Mouse (Mus musculus) testis, postnatal 10 days (tissue): ENCODE measurements around the gene Hic1.

Source experiments
- DNase-seq: peaks from one replicate; pipeline ENCODE4 v3.0.0; 2021; ENCODE audit warnings: low spot score

Hic1 gene

GRCm38 (mm10) chr11:75167643-75168589, 1.4 kb downstream of the Hic1 start:
- peak; percentile 68 for DNase-seq

- peak; percentile 63 for DNase-seq
These were observed 2.3 kb downstream of the Hic1 start for GRCm38 (mm10) chr11:75166861-75167642.

- DNase-seq = peak; percentile 71
These were observed 3.0 kb downstream of the Hic1 start for GRCm38 (mm10) chr11:75166193-75166842.

- peak; percentile 87 for DNase-seq
These were observed 3.7 kb downstream of the Hic1 start for GRCm38 (mm10) chr11:75165441-75166192.

GRCm38 (mm10) chr11:75164750-75165149, 4.6 kb downstream of the Hic1 start:
- DNase-seq = peak; percentile 57

- peak; percentile 37 for DNase-seq
These were observed 5.3 kb downstream of the Hic1 start for GRCm38 (mm10) chr11:75164051-75164450.

GRCm38 (mm10) chr11:75163379-75163778, 5.9 kb downstream of the Hic1 start:
- peak; percentile 42 for DNase-seq

- no peak for DNase-seq
These were observed 6.7 kb downstream of the Hic1 start for GRCm38 (mm10) chr11:75162591-75163080.

GRCm38 (mm10) chr11:75161417-75162008, 7.8 kb downstream of the Hic1 start:
- DNase-seq = peak; percentile 41

- DNase-seq = no peak
These were observed 8.4 kb downstream of the Hic1 start for GRCm38 (mm10) chr11:75160954-75161353.

GRCm38 (mm10) chr11:75159564-75159963, 9.8 kb downstream of the Hic1 start:
- peak; percentile 77 for DNase-seq

GRCm38 (mm10) chr11:75158432-75158831, 10.9 kb downstream of the Hic1 start:
- peak; percentile 41 for DNase-seq

- DNase-seq = no peak
These were observed 11.4 kb downstream of the Hic1 start for GRCm38 (mm10) chr11:75157901-75158300.

GRCm38 (mm10) chr11:75157037-75157436, 12.3 kb downstream of the Hic1 start:
- peak; percentile 39 for DNase-seq

- DNase-seq = peak; percentile 42
These were observed 12.9 kb downstream of the Hic1 start for GRCm38 (mm10) chr11:75156416-75156815.

GRCm38 (mm10) chr11:75155985-75156384, 13.3 kb downstream of the Hic1 start:
- DNase-seq = peak; percentile 45

GRCm38 (mm10) chr11:75154053-75154585, 15.2 kb downstream of the Hic1 start:
- DNase-seq = peak; percentile 32

GRCm38 (mm10) chr11:75152603-75153557, 16.4 kb downstream of the Hic1 start:
- peak; percentile 49 for DNase-seq

GRCm38 (mm10) chr11:75150346-75150745, 19.0 kb downstream of the Hic1 start:
- no peak for DNase-seq
